Mouse (Mus musculus) spleen, adult 2 months (tissue): ENCODE data around the gene Arhgap18. TPM values are rescaled to one million over a fixed set of nuclear protein-coding genes. Genes with fewer than 3 reads are reported as not detected.

ENCODE experiments used
- DNase-seq, 2 experiments: peaks; one replicate each; pipeline versions ENCODE4 v3.0.0 to v3.0.0-alpha.2; 2012 to 2021; ENCODE audit warnings: low spot score in 2 of 2, low read depth in 1 of 2
- H3K27ac ChIP-seq: fragments of 200-500 bp; 2 replicates; pipeline ENCODE4 v1.5.1; 2012; ENCODE audit warnings: low read length, inconsistent platforms; ENCODE audit not compliant: insufficient read depth
- H3K27me3 ChIP-seq: fragments of 200-500 bp; 2 replicates; pipeline ENCODE4 v1.6.1; 2012; ENCODE audit warnings: mild to moderate bottlenecking, moderate library complexity, low read length, inconsistent platforms; ENCODE audit not compliant: control insufficient read depth, insufficient read depth
- H3K36me3 ChIP-seq: fragments of 200-500 bp; 2 replicates; pipeline ENCODE4 v1.6.1; 2012; ENCODE audit warnings: mild to moderate bottlenecking, low read length, inconsistent platforms; ENCODE audit not compliant: control insufficient read depth, insufficient read depth
- H3K4me1 ChIP-seq: fragments of 200-500 bp; 2 replicates; pipeline ENCODE4 v1.6.1; 2011; ENCODE audit warnings: inconsistent platforms; ENCODE audit not compliant: control insufficient read depth, insufficient read depth, insufficient read length
- H3K4me3 ChIP-seq: fragments of 200-500 bp; 2 replicates; pipeline ENCODE4 v1.5.1; 2011; ENCODE audit warnings: mild to moderate bottlenecking, inconsistent platforms; ENCODE audit not compliant: insufficient read depth, insufficient read length; ENCODE audit errors: extremely low read depth
- CTCF ChIP-seq: fragments of 200-500 bp; IDR thresholded peaks from 2 replicates; pipeline ENCODE4 v1.5.1; 2011; ENCODE audit warnings: mild to moderate bottlenecking, inconsistent platforms; ENCODE audit not compliant: insufficient read depth, insufficient read length, insufficient replicate concordance; ENCODE audit errors: extremely low read depth
- POLR2A ChIP-seq: fragments of 200-500 bp; IDR thresholded peaks from 2 replicates; pipeline ENCODE4 v1.6.1; 2011; ENCODE audit warnings: low read depth, low read length, inconsistent platforms
- WGBS: fragments of 180-500 bp; shearing (Covaris S2); methylation state at CpG from one replicate; pipeline ENCODE4 v1.1.7; 2018; 5-methylcytosine and 5-hydroxymethylcytosine counted together
- polyA plus RNA-seq: library from polyadenylated mRNA; depleted of rRNA; stranded (reverse); fragments of >200 nt; gene quantifications from 2 replicates; pipeline ENCODE4 v1.2.3, GENCODE M21; 2012

The Arhgap18 gene
- polyA plus RNA-seq, 1 experiment: 1.3 TPM

GRCm38 (mm10) chr10:26798752-26799411 lies 45.7 kb downstream of the Arhgap18 start:
- H3K4me1 ChIP-seq: peaks cover 15% of the 10 kb centered on the region; the same call in 1 of the 2 replicates
- H3K36me3 ChIP-seq: no peaks in the 10 kb centered on the region
- no peak overlapping the region for H3K4me3 ChIP-seq
- 36% methylated on average over 10 of the region's 10 CpGs for WGBS
- H3K27me3 ChIP-seq: no peaks in the 10 kb centered on the region
- H3K27ac ChIP-seq: peak overlapping the region; percentile 81
- DNase-seq: peak; percentile 9 to 19
- no peak for TF ChIP-seq CTCF
- no peak for TF ChIP-seq POLR2A

- peaks cover 15% of the 10 kb centered on the region; the same call in 1 of the 2 replicates for H3K4me1 ChIP-seq
- peak overlapping the region; percentile 81 for H3K27ac ChIP-seq
- no peak overlapping the region for H3K4me3 ChIP-seq
- no peaks in the 10 kb centered on the region for H3K27me3 ChIP-seq
- 9% methylated on average over 5 of the region's 5 CpGs for WGBS
- peak; percentile 42 to 64 for DNase-seq
- no peaks in the 10 kb centered on the region for H3K36me3 ChIP-seq
- TF ChIP-seq CTCF: no peak
- no peak for TF ChIP-seq POLR2A
Observed at GRCm38 (mm10) chr10:26799562-26800051, 46.4 kb downstream of the Arhgap18 start.

- no peak for DNase-seq
- no peaks in the 10 kb centered on the region for H3K27me3 ChIP-seq
- peaks cover 3% of the 10 kb centered on the region; the same call in 1 of the 2 replicates for H3K4me1 ChIP-seq
- no peak for TF ChIP-seq CTCF
- no peak overlapping the region for H3K4me3 ChIP-seq
- H3K36me3 ChIP-seq: no peaks in the 10 kb centered on the region
- WGBS: 78% methylated on average over 5 of the region's 5 CpGs
- H3K27ac ChIP-seq: no peak overlapping the region
Observed at GRCm38 (mm10) chr10:26804351-26804983, 51.2 kb downstream of the Arhgap18 start.

- Histone ChIP-seq H3K36me3 (no peaks in the 10 kb centered on the region), H3K4me1 (no peaks in the 10 kb centered on the region)
- 92% methylated on average over 1 of the region's 1 CpGs for WGBS
Observed at GRCm38 (mm10) chr10:26805007-26805406, 51.8 kb downstream of the Arhgap18 start.

GRCm38 (mm10) chr10:26806092-26806491 lies 52.9 kb downstream of the Arhgap18 start:
- 77% methylated on average over 3 of the region's 3 CpGs for WGBS
- no peaks in the 10 kb centered on the region for H3K27me3 ChIP-seq
- H3K27ac ChIP-seq: no peak overlapping the region
- no peaks in the 10 kb centered on the region for H3K4me1 ChIP-seq
- H3K4me3 ChIP-seq: no peak overlapping the region
- no peak for DNase-seq
- TF ChIP-seq CTCF: no peak
- H3K36me3 ChIP-seq: no peaks in the 10 kb centered on the region

More at GRCm38 (mm10) chr10:26805007-26805406, 51.8 kb downstream of the Arhgap18 start:
- no peak for DNase-seq
- Histone ChIP-seq H3K4me3 (no peak overlapping the region), H3K27me3 (no peaks in the 10 kb centered on the region), H3K27ac (no peak overlapping the region)
- TF ChIP-seq CTCF (no peak), POLR2A (no peak)

- 93% methylated on average over 7 of the region's 7 CpGs for WGBS
- Histone ChIP-seq H3K27me3 (no peaks in the 10 kb centered on the region), H3K4me3 (no peak overlapping the region), H3K27ac (no peak overlapping the region), H3K4me1 (no peaks in the 10 kb centered on the region), H3K36me3 (no peaks in the 10 kb centered on the region)
- DNase-seq: no peak
- no peak for TF ChIP-seq CTCF
- TF ChIP-seq POLR2A: no peak
Observed at GRCm38 (mm10) chr10:26810059-26810458, 56.8 kb downstream of the Arhgap18 start.

GRCm38 (mm10) chr10:26810810-26811209 lies 57.6 kb downstream of the Arhgap18 start:
- H3K27me3 ChIP-seq: no peaks in the 10 kb centered on the region
- no peak overlapping the region for H3K4me3 ChIP-seq
- H3K27ac ChIP-seq: no peak overlapping the region
- DNase-seq: no peak
- 76% methylated on average over 5 of the region's 5 CpGs for WGBS
- H3K4me1 ChIP-seq: no peaks in the 10 kb centered on the region
- TF ChIP-seq CTCF (no peak), POLR2A (no peak)
- H3K36me3 ChIP-seq: no peaks in the 10 kb centered on the region
